Mouse (Mus musculus) brain, embryonic 14.5 days (tissue): ENCODE data around the gene Pbp2. TPM values are rescaled to one million over a fixed set of nuclear protein-coding genes. Genes with fewer than 3 reads are reported as not detected.

ENCODE experiments used
- DNase-seq: peaks from one replicate; pipeline ENCODE4 v3.0.0-alpha.2; 2011; ENCODE audit warnings: low read depth
- CTCF ChIP-seq: fragments of 200-500 bp; IDR thresholded peaks from 2 replicates; pipeline ENCODE4 v1.5.1; 2012; ENCODE audit warnings: inconsistent platforms, mild to moderate bottlenecking, moderate library complexity, borderline replicate concordance; ENCODE audit not compliant: insufficient read depth, insufficient read length; ENCODE audit errors: extremely low read depth
- POLR2A ChIP-seq: fragments of 200-500 bp; IDR thresholded peaks from 2 replicates; pipeline ENCODE4 v1.6.1; 2012; ENCODE audit warnings: mild to moderate bottlenecking, inconsistent platforms, borderline replicate concordance; ENCODE audit not compliant: poor library complexity, insufficient read depth, insufficient read length, severe bottlenecking; ENCODE audit errors: extremely low read depth
- polyA plus RNA-seq: library from polyadenylated mRNA; depleted of rRNA; stranded (reverse); fragments of >200 nt; gene quantifications from 2 replicates; pipeline ENCODE4 v1.2.3, GENCODE M21; 2012

Pbp2 gene
- polyA plus RNA-seq, 1 experiment, result 0.08 TPM

DNA sequence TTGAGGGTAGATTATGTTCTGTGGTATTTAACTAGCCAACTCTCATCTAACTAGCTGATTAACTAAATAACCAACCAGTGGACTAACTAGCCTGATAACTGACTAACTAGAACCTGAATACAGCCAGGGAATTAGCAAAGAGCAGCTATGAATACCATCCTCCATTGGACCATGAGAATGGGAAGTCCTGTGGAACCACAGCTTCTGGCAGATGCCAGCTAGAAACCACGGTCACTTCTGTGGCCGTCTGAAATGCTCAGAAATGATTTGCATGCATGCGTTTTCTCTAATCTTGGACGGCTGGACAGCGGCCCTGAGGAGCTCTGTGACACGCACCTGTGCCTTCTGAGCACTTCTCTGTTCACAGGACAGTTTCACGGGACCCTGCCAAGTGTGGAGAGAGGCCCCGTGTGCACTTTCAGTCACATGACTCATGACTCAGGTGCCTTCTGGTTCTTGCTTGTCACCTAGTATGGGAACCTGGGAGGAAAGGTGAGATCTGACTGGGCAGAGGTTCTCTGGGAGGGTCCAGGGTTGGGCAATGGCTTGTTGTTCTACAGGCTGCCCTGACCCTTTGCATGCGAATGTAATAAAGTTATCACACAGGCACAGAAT lies 14.6 kb upstream of the Pbp2 start:
- no peak for DNase-seq
- TF ChIP-seq POLR2A, result no peak
- no peak for TF ChIP-seq CTCF

DNA sequence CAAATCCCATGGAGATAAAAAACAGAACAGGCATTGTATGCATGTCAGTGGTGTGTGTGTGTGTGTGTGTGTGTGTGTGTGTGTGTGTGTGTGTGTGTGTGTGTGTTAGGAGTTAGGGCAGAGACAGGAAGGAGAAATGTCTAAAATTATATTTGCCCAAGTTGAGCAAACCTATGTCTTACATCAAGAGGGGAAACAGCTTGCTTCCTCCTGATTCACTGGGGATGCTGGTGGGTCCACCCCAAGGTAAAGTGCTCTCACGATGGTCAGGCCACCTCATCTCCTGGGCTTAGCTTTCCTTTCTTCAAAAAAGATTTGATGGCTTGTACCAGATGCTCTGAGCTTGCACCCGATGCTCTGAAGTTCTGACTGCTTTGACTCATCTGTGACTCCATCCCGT lies 13.9 kb upstream of the Pbp2 start:
- no peak for TF ChIP-seq POLR2A
- TF ChIP-seq CTCF, result no peak
- DNase-seq, result no peak

DNA sequence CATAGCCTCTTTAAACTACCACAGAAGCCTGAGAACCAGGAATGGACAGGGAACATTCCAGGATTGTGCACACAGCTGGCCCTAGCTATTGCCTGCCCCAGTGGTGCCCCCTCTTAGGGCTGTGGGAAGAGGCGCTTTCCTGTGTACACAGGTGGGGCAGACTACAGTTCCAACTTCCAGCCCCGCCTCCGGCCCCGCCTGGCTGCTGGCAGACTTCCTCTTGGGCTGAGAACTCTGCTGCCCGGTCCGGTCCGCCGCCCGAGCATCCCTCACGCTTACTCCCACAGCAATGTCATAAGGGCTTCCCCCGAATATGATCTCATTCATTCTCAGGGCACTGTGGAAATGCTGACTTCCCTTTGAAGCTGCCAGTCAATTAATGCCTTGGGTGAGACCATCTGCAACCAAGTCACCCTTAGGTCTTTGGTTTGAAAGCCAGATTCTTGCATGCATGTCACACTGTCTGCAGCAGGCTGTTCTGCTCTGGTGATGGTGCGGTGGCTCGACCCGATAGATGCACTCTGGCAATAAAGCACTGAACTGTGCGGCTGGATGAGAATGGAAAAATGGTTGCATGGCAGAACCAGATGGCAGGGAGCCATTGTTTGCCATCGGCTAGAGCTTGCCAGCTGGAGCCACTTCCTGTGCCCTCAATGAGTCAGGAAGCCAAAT lies 13.2 kb upstream of the Pbp2 start:
- TF ChIP-seq POLR2A (no peak), CTCF (no peak)
- DNase-seq, result peak; percentile 39

DNA sequence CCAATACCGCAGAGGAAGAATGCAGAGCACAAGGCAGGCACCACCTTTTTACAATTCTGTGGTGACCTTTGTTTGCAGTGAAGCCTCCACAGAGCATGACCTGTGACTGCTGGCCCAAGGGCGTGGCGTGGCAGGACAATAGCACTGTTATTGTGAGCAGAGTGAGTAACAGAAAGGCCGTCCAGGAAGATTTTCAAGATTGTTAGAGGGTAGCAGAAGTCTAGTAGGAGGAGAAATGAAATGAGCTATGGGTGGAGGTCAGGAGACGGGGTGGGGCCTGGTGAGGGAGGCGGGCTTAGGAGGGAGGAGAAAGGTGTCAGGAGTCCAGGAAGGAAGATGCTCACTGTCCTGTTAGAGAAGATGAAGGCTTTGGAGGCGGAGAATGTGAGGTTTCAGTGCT lies 12.5 kb upstream of the Pbp2 start:
- TF ChIP-seq CTCF (no peak), POLR2A (no peak)
- no peak for DNase-seq

DNA sequence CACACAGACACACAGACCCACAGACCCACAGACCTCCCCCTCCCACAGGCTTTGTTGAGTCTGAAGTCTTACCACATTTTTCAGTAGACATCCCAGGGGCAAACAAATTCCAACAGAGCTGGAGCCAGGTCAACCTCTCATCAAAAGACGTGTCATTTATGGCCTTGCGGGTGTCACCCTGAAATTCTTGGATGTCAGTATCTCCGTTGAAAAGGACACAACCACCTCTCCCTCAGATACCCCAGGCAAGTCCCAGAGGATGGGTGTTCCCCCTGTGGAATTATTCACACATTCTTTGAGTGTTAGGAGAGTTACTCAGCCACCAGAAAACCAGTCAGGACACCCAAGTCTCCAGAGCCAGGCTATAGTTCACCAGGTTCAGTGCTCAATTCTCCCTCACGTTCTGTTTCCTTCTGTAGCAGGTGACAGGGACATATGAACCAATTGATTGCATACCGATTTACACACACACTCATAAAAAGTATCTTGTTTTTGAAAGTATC lies 9.3 kb upstream of the Pbp2 start:
- TF ChIP-seq POLR2A (no peak), CTCF (no peak)
- no peak for DNase-seq

DNA sequence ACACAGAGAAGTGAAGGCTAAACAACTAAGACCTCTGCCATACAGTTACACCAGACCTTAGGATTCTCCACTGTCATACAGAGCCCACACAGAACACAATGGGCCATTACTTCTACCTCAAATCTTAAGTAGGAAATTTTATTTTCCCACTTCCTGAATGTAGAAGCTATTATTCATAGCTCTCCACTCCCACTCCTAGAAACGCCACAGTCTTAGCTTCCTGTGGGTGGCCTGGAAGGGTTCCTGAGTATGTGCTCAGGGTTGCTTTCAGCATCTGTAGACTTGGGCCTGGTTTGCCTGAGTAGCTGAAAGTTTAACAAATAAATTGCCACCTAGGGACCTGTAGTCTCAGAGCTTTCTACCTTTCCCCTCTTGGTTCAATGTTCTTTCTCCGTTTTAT lies 5.9 kb upstream of the Pbp2 start:
- DNase-seq, result no peak
- no peak for TF ChIP-seq POLR2A
- TF ChIP-seq CTCF, result no peak

DNA sequence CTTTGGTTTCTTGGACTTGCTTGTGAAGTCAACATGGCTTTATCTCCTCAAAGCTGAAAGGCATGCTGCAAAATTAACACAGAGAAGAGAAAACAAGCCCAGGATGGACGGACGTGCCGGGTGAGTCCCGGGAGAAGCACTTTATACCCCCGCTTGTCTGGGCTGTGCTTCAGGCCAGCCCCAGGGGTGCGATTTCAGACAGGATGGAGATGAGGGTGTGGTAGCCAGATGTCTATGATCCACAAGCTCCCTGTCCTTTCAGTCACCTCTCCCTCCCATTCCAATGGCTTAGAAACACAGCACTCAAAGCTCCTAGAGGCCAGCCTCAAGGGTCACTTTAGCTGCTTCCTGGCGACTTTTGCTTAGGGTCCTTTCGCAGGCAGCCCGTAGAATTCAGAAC lies 3.8 kb upstream of the Pbp2 start:
- TF ChIP-seq POLR2A, result no peak
- no peak for TF ChIP-seq CTCF
- no peak for DNase-seq

DNA sequence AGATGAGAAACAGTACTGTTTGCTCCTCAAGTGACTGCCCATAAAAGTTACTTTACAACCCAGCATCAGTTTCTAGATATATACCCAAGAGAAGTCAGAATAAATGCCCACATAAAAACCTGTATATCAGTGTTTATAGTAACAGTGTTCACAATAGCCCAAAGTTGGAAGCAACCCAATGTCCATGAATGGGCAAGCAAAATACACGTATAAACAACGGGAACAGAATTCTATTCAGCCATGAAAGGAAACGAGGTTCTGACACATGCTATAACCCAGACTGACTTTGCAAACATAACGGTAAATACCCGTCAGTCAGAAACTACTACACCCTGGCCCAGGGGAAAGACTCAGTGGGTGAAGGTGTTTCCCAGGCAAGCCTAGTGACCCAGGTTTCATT lies 1.8 kb upstream of the Pbp2 start:
- TF ChIP-seq POLR2A, result no peak
- TF ChIP-seq CTCF, result no peak
- no peak for DNase-seq

DNA sequence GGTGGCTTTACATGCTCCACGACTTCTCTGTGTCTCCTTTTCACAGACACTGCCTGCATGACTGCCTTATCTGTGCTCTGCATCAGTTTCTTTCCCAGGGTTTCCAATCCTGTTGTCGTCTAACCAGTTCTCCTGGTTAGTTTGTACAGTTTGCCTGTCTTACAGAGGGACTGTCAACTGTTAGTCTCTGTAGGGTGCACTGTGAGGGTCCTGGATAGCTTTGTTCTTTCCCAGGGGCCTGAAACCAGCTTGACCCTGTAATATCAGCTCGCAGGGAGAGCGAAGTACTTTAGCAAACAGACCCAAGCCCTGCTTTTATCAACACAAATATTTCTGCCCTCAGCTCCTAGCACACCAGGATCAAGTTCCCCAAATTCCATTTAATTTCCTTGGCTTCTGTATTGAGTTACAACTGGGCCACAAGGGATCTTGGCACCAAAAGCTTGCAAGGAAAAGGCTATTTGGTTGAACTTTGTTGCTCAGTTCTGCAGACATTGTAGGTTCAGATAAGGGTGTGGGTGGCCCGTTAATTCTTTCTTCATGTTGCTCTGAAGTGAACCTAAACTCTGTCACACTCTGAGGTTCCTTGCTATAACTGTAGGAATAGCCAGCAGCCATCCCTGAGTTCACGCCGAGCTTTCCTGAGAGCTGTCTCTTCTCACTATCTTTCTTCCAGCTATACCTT lies 5.5 kb downstream of the Pbp2 start:
- DNase-seq, result no peak
- TF ChIP-seq CTCF, result no peak
- TF ChIP-seq POLR2A, result no peak

DNA sequence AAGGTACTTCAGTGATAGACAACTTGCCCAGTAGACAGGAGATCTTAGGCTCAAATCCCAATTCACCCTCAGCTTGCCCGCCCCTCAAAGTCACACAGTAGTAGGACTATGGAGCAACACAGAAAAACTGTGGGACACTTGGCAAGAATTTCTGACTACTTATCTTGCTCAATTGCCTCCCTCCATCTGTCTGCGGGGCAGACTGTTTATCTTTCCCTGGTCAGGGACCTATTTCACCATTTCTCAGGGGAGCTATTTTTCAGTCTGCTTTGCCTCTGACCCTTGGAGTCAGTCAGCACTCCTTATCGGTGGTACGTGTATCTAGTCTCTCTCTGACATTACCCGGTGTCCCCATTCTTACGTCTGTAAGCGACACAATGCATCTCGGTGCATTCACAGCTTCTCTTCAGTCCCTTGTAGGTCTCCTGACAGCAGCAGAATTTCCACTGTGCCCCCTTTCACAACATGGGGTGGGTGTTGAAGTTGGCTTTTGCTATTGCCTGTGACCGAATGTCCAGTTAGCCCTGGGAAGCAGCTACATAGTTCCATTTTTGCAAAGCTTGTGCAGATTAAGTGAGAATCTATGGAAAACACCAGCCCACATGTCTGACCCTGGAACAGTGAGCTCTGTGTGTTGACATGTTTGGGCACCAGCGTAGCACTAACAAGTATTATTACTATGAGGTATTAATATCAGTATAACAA lies 7.6 kb downstream of the Pbp2 start:
- no peak for TF ChIP-seq CTCF
- TF ChIP-seq POLR2A, result no peak
- DNase-seq, result no peak

DNA sequence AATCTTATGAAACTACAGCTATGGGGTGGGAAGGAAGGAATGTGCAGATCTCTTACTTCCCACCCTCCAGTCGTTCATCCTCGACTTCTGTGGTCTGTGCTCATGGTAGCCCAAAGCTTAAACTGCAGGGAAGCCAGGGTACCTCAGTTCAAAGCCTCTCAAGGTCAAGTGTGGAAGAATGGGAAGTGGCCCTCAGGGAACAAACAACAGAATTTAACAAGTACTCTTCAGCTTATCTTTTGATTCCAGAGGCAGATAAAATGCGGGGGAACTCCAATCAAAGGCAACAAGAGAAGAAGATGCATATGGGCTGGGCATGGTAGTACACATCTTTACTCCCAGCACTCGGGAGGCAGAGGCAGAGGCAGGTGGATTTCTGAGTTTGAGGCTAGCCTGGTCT lies 9.7 kb downstream of the Pbp2 start:
- no peak for DNase-seq
- TF ChIP-seq CTCF (no peak), POLR2A (no peak)
